20 mouse cellular contexts compared by ENCODE assay signal in the genomic region with DNA sequence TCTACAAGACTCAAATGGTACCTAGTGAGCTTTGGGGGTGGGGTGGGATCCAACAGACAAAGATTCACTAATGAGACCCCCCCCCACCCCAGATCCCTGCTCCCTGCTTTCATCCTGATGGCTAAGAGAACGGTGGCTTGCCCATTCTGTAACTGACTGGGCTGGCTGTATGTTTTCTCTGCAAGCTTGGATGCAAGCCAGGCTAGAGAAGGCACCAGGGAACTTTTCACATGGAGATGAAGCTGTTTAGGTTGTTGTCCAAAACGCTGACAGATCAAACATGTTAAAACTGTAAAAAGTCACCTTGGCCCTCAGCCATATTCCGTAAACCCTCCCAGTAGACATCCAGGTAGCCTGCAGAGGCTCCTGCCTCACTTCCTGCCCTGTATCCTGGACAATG.
"Had no signal": no experiment of that assay in that cellular context is flagged by ENCODE, and none has a peak within 500 bp of the region (broad histone marks: within the 10 kb centered on the region; RNA-seq: fewer than 3 reads in every experiment).

No protein-coding gene starts in this region.

- H3K4me3 ChIP-seq: layer of hippocampus, adult 2 months; limb, embryonic 12.5 days; limb, embryonic 15.5 days; midbrain, embryonic 12.5 days; neural tube, embryonic 12.5 days; neural tube, embryonic 15.5 days; stomach, embryonic 15.5 days had no signal

- H3K27me3 ChIP-seq: limb, embryonic 12.5 days; limb, embryonic 15.5 days; midbrain, embryonic 12.5 days; neural tube, embryonic 12.5 days; neural tube, embryonic 15.5 days; stomach, embryonic 15.5 days had no signal

- H3K9ac ChIP-seq: limb, embryonic 12.5 days; limb, embryonic 15.5 days; liver, embryonic 14.5 days; liver, postnatal 0 days; midbrain, embryonic 12.5 days; neural tube, embryonic 12.5 days; neural tube, embryonic 15.5 days; stomach, embryonic 15.5 days had no signal

- H3K4me2 ChIP-seq: limb, embryonic 12.5 days; limb, embryonic 15.5 days; liver, embryonic 11.5 days; midbrain, embryonic 12.5 days; neural tube, embryonic 12.5 days; neural tube, embryonic 15.5 days; stomach, embryonic 15.5 days had no signal

- H3K27ac ChIP-seq: kidney, postnatal 0 days; layer of hippocampus, adult 2 months; limb, embryonic 12.5 days; limb, embryonic 15.5 days; liver, embryonic 14.5 days; midbrain, embryonic 12.5 days; neural tube, embryonic 12.5 days; neural tube, embryonic 15.5 days; stomach, embryonic 15.5 days had no signal

- DNase-seq: kidney, adult 2 months; kidney, postnatal 25 days; layer of hippocampus, adult 9-11 months; liver, postnatal 0 days; lung, postnatal 14 days; lung, postnatal 4 days; right cerebral cortex, adult 18-20 months; right cerebral cortex, postnatal 14 days; spleen, adult 18-20 months; thymus, postnatal 25 days had no signal

- H3K36me3 ChIP-seq: limb, embryonic 12.5 days; limb, embryonic 15.5 days; midbrain, embryonic 12.5 days; neural tube, embryonic 12.5 days; neural tube, embryonic 15.5 days; stomach, embryonic 15.5 days had no signal

- ATAC-seq: liver, postnatal 0 days had no signal

- H3K9me3 ChIP-seq: limb, embryonic 12.5 days; limb, embryonic 15.5 days; midbrain, embryonic 12.5 days; neural tube, embryonic 12.5 days; neural tube, embryonic 15.5 days; stomach, embryonic 15.5 days had no signal

- H3K4me1 ChIP-seq: limb, embryonic 12.5 days; limb, embryonic 15.5 days; midbrain, embryonic 12.5 days; neural tube, embryonic 12.5 days; stomach, embryonic 15.5 days had no signal
